Mouse (Mus musculus): Measurements from ENCODE around the gene Lmntd1. TPM values are rescaled to one million over a fixed set of nuclear protein-coding genes. Genes with fewer than 3 reads are reported as not detected.

The Lmntd1 gene
- polyA plus RNA-seq, 1 experiment = not detected

DNA sequence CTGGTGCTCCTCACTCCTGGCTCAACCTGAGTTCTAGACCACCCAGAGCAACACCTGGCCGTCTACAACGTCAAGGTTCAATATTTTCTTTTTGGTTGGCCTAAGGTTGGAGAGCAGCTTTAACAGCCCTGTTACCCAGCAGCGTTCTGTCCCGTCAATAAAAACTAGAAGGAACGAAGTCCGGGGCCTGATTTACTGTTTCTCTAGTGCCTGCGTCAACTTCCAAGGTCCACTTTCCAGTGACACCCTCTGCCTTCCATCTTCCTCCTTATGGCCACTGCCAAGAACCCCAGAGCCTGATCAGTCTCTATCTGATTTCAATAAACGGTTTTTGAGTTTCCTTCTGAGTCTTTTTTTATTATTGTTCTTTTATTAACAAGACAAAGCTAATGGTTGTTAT, 267.8 kb downstream of the Lmntd1 start:
- TF ChIP-seq CTCF (IDR thresholded peaks at IDR 0.05; ENCODE audit: low read depth, low read length) (no peak), POLR2A (IDR thresholded peaks at IDR 0.05; ENCODE audit: insufficient read depth, low read length) (no peak), EP300 (IDR thresholded peaks at IDR 0.05; ENCODE audit: insufficient read depth, low read depth, low read length) (no peak)
- H3K9me3 ChIP-seq (replicated peaks; ENCODE audit: control insufficient read depth, insufficient read depth, low read length, poor library complexity, severe bottlenecking) = no peaks in the 10 kb centered on the region
- H3K27ac ChIP-seq (ENCODE audit: insufficient read depth, low read length) = no peak overlapping the region
- no peak overlapping the region for H3K9ac ChIP-seq (ENCODE audit: low read depth, poor library complexity, severe bottlenecking)
- H3K27me3 ChIP-seq (ENCODE audit: control insufficient read depth, insufficient read depth, low read length, poor library complexity, severe bottlenecking) = no peaks in the 10 kb centered on the region
- no peaks in the 10 kb centered on the region for H3K4me1 ChIP-seq (ENCODE audit: control insufficient read depth, insufficient read depth, low read length)
- H3K4me3 ChIP-seq (ENCODE audit: low read depth, low read length) = no peak overlapping the region
- H3K36me3 ChIP-seq (ENCODE audit: control insufficient read depth, insufficient read depth, low read length, poor library complexity, severe bottlenecking) = no peaks in the 10 kb centered on the region

DNA sequence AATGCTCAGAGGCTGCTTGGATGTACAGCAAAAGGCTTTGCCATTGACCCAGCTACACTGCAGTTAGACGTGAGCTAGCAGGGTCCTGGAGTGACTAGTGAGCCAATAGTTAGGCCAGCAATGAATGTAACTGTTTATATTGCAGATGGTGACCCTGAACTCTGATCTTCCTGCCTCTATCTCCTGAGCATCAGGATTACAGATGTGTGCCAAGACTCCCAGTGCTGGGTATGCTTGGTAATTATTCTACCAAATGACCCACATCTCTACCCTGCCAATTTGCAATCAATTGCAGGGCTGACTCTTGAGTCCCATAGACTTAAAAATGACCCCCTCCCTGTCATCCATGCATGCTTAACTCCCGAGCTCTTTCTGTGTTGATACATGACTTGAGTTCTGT, 269.4 kb downstream of the Lmntd1 start:
- H3K4me1 ChIP-seq (ENCODE audit: control insufficient read depth, insufficient read depth, low read length) = no peaks in the 10 kb centered on the region
- H3K27me3 ChIP-seq (ENCODE audit: control insufficient read depth, insufficient read depth, low read length, poor library complexity, severe bottlenecking) = no peaks in the 10 kb centered on the region
- H3K36me3 ChIP-seq (ENCODE audit: control insufficient read depth, insufficient read depth, low read length, poor library complexity, severe bottlenecking) = no peaks in the 10 kb centered on the region
- H3K9me3 ChIP-seq (replicated peaks; ENCODE audit: control insufficient read depth, insufficient read depth, low read length, poor library complexity, severe bottlenecking) = no peaks in the 10 kb centered on the region
- no peak overlapping the region for H3K4me3 ChIP-seq (ENCODE audit: low read depth, low read length)
- TF ChIP-seq POLR2A (IDR thresholded peaks at IDR 0.05; ENCODE audit: insufficient read depth, low read length) (no peak), EP300 (IDR thresholded peaks at IDR 0.05; ENCODE audit: insufficient read depth, low read depth, low read length) (no peak), CTCF (IDR thresholded peaks at IDR 0.05; ENCODE audit: low read depth, low read length) (no peak)
- no peak overlapping the region for H3K9ac ChIP-seq (ENCODE audit: low read depth, poor library complexity, severe bottlenecking)
- H3K27ac ChIP-seq (ENCODE audit: insufficient read depth, low read length) = no peak overlapping the region

DNA sequence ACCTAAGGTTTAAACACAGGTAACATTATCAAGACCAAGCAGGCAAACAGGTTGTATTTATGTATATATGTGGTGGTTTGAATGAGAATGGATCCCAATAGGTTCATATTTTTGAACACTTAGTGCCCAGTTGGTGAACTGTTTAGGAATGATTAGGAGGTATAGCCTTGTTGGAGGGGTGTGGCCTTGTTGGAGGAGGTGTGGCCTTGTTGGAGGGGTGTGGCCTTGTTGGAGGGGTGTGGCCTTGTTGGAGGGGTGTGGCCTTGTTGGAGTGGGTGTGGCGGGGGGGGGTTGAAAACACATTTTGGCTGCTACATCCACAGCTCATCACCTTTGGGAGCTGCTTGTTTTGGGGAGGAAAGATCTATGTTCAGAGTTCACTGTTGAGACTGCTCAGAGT, 270.7 kb downstream of the Lmntd1 start:
- Histone ChIP-seq H3K27me3 (ENCODE audit: control insufficient read depth, insufficient read depth, low read length, poor library complexity, severe bottlenecking) (no peaks in the 10 kb centered on the region), H3K9ac (ENCODE audit: low read depth, poor library complexity, severe bottlenecking) (no peak overlapping the region), H3K9me3 (replicated peaks; ENCODE audit: control insufficient read depth, insufficient read depth, low read length, poor library complexity, severe bottlenecking) (no peaks in the 10 kb centered on the region), H3K36me3 (ENCODE audit: control insufficient read depth, insufficient read depth, low read length, poor library complexity, severe bottlenecking) (no peaks in the 10 kb centered on the region), H3K4me1 (ENCODE audit: control insufficient read depth, insufficient read depth, low read length) (peaks cover 4% of the 10 kb centered on the region), H3K27ac (ENCODE audit: insufficient read depth, low read length) (no peak overlapping the region), H3K4me3 (ENCODE audit: low read depth, low read length) (no peak overlapping the region)
- no peak for TF ChIP-seq EP300 (IDR thresholded peaks at IDR 0.05; ENCODE audit: insufficient read depth, low read depth, low read length)
- no peak for TF ChIP-seq POLR2A (IDR thresholded peaks at IDR 0.05; ENCODE audit: insufficient read depth, low read length)
- TF ChIP-seq CTCF (IDR thresholded peaks at IDR 0.05; ENCODE audit: low read depth, low read length) = no peak

DNA sequence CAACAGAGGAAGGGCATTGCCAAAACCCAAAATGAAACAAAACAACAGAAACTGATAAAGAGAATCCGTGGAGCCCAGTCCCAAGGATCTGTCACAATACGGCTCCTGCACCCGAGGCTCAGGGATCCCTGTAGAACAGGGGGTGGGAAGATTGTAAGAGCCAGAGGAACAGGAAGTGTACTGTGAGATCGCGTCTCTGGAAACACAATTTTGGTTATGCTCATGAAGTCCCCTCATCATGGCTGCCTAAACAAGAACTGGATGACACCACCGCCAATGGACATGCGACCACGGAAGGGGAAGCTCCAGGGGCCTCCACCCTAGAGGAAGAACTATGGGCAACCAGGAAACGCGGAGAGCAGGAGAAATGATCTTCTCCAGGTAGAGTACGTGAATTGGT, 271.3 kb downstream of the Lmntd1 start:
- Histone ChIP-seq H3K9ac (ENCODE audit: low read depth, poor library complexity, severe bottlenecking) (no peak overlapping the region), H3K9me3 (replicated peaks; ENCODE audit: control insufficient read depth, insufficient read depth, low read length, poor library complexity, severe bottlenecking) (no peaks in the 10 kb centered on the region), H3K27me3 (ENCODE audit: control insufficient read depth, insufficient read depth, low read length, poor library complexity, severe bottlenecking) (no peaks in the 10 kb centered on the region), H3K4me1 (ENCODE audit: control insufficient read depth, insufficient read depth, low read length) (peaks cover 4% of the 10 kb centered on the region), H3K4me3 (ENCODE audit: low read depth, low read length) (no peak overlapping the region), H3K27ac (ENCODE audit: insufficient read depth, low read length) (no peak overlapping the region), H3K36me3 (ENCODE audit: control insufficient read depth, insufficient read depth, low read length, poor library complexity, severe bottlenecking) (no peaks in the 10 kb centered on the region)
- TF ChIP-seq POLR2A (IDR thresholded peaks at IDR 0.05; ENCODE audit: insufficient read depth, low read length) (no peak), EP300 (IDR thresholded peaks at IDR 0.05; ENCODE audit: insufficient read depth, low read depth, low read length) (no peak), CTCF (IDR thresholded peaks at IDR 0.05; ENCODE audit: low read depth, low read length) (no peak)

DNA sequence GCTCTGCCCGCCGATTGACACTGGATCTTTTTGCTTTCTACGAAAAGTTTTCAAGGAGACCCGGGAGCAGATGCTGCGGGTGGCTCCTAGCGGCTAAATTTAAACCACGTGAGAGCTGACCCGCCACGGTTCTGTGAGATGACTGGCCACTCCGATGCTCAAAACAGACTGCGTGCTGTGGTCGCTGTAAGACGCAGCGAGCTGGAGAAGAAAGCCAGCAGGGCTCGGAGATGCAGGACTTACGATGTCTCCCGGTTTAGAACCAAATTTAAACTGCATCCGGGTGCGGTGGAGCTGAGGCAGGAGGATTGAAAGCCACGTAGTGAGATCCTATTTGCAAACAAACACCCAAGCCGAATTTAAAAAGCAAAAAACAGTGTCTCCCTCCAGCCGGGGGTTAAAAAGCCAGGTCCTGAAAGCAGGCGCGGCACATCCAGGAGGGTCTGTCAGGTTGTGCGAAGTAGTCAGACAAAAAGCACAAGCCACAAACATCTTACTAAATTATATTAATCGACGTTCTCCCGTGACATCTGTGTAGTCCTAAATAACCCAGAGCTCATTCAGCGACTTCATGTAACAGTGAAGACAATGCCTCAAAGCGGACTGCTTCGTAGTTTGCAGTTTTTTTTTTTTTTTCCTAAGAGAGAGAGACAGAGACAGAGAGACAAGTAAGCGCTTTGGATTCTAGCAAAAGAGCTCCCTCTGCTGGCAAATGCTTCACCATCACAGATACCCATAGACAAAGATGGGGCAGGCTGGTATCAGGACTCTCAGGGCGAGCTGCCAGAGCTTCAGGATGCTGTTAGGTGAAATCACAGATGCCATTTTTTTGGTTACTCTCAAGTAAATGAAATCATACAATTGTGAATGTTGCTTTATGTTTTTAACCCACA, 272.6 kb downstream of the Lmntd1 start:
- no peak overlapping the region for H3K27ac ChIP-seq (ENCODE audit: insufficient read depth, low read length)
- TF ChIP-seq POLR2A (IDR thresholded peaks at IDR 0.05; ENCODE audit: insufficient read depth, low read length) (no peak), CTCF (IDR thresholded peaks at IDR 0.05; ENCODE audit: low read depth, low read length) (peak; percentile 34)
- peak overlapping the region; percentile 38 for H3K9ac ChIP-seq (ENCODE audit: low read depth, poor library complexity, severe bottlenecking)
- peak overlapping the region; percentile 56 for H3K4me3 ChIP-seq (ENCODE audit: low read depth, low read length)
- H3K4me1 ChIP-seq (ENCODE audit: control insufficient read depth, insufficient read depth, low read length) = peaks cover 4% of the 10 kb centered on the region
- no peaks in the 10 kb centered on the region for H3K27me3 ChIP-seq (ENCODE audit: control insufficient read depth, insufficient read depth, low read length, poor library complexity, severe bottlenecking)
- no peaks in the 10 kb centered on the region for H3K9me3 ChIP-seq (replicated peaks; ENCODE audit: control insufficient read depth, insufficient read depth, low read length, poor library complexity, severe bottlenecking)
- H3K36me3 ChIP-seq (ENCODE audit: control insufficient read depth, insufficient read depth, low read length, poor library complexity, severe bottlenecking) = no peaks in the 10 kb centered on the region

DNA sequence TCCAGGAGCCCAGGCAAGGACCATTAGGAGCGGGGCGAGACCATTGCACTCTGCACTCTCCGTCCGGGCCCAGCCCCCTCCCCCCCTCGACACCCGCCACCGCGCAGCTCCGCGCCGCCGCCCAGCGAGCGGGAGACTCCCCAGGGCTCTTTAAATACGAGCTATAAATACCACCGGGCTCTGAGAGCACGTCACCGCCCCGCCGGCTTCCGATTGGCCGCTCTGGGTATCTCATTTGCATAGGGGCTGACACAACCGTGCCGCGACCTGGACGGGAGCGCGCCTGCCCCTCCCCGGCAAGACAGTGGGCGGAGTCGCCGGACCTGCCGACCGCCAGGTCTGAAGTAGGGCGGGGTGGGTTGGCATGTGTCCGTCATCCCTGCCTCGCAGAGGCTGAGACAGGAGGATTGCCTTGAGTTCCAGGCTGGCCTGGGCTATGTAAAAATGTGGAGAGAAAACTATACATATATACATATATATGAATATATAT, 273.4 kb downstream of the Lmntd1 start:
- H3K9me3 ChIP-seq (replicated peaks; ENCODE audit: control insufficient read depth, insufficient read depth, low read length, poor library complexity, severe bottlenecking) = no peaks in the 10 kb centered on the region
- no peaks in the 10 kb centered on the region for H3K36me3 ChIP-seq (ENCODE audit: control insufficient read depth, insufficient read depth, low read length, poor library complexity, severe bottlenecking)
- peak overlapping the region; percentile 46 for H3K4me3 ChIP-seq (ENCODE audit: low read depth, low read length)
- TF ChIP-seq CTCF (IDR thresholded peaks at IDR 0.05; ENCODE audit: low read depth, low read length) (no peak), EP300 (IDR thresholded peaks at IDR 0.05; ENCODE audit: insufficient read depth, low read depth, low read length) (no peak), POLR2A (IDR thresholded peaks at IDR 0.05; ENCODE audit: insufficient read depth, low read length) (peak; percentile 53)
- H3K4me1 ChIP-seq (ENCODE audit: control insufficient read depth, insufficient read depth, low read length) = peaks cover 4% of the 10 kb centered on the region
- no peak overlapping the region for H3K27ac ChIP-seq (ENCODE audit: insufficient read depth, low read length)
- peak overlapping the region; percentile 5; the same call in 1 of the 2 replicates for H3K9ac ChIP-seq (ENCODE audit: low read depth, poor library complexity, severe bottlenecking)
- no peaks in the 10 kb centered on the region for H3K27me3 ChIP-seq (ENCODE audit: control insufficient read depth, insufficient read depth, low read length, poor library complexity, severe bottlenecking)

Measured in ES-Bruce4 (cell line).